Mouse (Mus musculus) heart, adult 9 months (tissue): ENCODE results near the gene Casq2.

Source experiments
- DNase-seq, 2 experiments: peaks; one replicate each; pipeline ENCODE4 v3.0.0; 2022; ENCODE audit warnings: low spot score in 2 of 2

Gene Casq2

GRCm38 (mm10) chr3:102081862-102082261 is 4.4 kb upstream of the Casq2 start:
- peak; percentile 60 to 75 for DNase-seq

DNA sequence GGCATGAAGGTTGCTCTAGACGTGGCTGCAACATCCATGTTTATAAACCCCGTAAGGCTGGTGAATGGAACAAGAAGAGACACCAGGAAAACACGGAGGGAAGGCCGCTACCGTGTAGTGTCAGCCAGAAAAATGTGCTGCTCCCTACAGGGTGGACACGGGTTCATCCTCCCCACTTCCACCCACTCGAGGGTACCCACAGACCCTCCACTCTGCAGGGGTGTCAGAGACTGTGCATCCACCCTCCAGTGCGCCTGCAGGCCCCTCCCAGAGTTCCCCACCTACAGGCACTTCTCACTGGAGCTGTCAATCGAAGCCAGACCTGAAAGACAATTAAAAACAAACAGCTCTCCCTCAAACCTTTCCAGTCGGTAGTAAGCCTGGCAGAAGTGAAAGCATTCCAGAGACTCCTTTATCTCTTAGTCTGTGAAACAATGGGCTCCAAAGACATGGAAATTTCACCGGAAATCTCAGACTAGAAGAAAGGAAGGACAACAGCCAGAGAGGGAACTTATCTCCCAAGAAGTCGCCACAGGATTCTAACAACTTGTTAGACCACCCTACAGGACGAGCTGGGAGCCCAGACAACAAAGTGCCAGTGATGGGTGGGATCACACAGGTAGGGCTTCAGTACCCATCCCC is 2.5 kb upstream of the Casq2 start:
- no peak for DNase-seq

DNA sequence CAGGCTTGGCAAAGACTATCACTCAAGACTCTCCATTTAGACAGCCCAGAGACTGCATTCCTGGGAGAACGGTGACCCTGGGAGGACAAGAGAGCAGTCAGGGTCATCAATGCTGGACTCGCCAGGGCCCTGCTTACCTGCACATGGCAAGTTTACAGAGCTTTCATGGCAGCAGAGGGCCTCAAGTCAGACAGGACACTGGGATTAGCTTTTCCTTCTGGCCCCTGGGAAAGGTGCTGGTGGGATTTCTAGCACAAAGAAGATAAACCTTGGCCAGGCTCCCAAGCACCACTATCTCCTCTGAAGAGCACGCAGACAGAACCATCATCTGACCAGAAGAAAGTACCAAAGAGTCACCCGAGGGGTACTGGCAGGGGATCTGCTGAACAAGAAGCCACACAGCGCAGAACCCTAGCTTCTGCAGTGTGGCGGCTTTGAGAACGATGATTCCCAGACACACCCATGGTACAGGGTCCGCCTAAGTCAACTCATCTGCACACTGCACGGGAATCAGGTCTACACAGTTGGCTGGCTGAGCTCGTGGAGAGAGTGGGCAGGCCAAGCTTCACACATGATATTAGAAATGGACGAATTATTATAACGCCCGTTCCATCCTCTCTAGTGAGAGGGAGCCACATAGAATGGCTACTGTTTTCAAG is 1.3 kb upstream of the Casq2 start:
- no peak for DNase-seq

DNA sequence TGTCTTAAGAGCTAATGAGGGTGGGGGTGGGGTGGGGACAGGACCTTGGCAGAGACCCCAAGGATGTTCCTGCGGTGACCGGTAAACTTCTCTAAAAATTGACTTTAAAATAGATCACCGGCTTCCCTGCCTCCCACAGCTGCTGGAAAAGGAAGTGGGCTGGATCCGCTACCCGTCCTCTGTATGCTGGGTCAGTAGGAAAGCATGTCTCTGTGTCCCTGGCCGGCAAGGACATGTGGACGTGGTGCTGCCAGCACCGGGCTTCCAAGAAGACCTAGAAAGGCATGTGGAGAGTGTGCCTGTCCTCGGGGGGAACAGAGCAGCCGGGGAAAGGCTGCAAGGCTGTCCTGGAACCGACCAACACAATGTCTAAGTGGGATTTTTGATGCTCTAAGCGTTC is 496 bp upstream of the Casq2 start:
- DNase-seq = peak; percentile 74 to 77

- no peak for DNase-seq
Measured at GRCm38 (mm10) chr3:102094841-102095240, 8.6 kb downstream of the Casq2 start.

DNA sequence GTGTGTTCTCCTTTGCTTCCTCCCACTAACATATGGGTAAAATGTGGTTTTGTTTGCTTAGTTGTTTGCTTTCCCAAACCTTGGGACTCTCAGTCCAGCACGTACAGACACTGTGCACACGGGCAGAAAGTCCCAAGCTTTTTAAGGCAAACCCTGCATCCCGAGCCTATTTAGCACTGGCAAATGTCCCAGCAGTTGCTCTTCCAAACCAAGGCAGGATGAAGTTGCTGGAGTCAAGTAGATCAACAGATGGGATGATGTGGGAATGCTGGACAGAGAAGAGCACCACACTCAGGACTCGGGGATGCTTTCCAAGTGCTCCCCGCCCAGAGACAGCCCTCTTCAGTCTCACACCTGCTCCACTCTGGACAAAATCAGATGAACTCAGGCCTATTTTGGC is 9.2 kb downstream of the Casq2 start:
- peak; percentile 47 to 61 for DNase-seq

GRCm38 (mm10) chr3:102096366-102096765 is 10.2 kb downstream of the Casq2 start:
- no peak for DNase-seq

- no peak for DNase-seq
Measured at GRCm38 (mm10) chr3:102096976-102097375, 10.8 kb downstream of the Casq2 start.

DNA sequence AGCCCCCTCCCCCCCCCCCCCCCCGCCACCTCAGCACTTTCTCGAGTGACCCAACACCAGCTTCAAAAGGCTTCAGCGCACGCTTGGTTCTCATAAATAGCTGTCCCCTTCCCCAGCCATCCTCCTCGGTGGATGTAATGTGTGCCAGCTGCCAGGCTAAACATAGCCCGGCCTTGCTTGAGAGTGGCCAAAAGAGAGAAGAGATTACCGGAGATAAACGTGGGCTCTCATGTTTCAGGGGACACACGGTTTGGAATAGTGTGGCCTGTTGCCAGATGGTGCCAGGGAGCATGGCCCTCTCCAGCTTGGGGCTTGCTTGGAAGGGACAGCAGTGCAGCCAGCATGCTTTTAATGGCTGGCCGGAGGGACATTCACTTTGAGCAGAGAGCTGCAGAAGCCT is 13.0 kb downstream of the Casq2 start:
- peak; percentile 69 to 75 for DNase-seq

GRCm38 (mm10) chr3:102099793-102100192 is 13.6 kb downstream of the Casq2 start:
- DNase-seq = peak; percentile 56 to 61

DNA sequence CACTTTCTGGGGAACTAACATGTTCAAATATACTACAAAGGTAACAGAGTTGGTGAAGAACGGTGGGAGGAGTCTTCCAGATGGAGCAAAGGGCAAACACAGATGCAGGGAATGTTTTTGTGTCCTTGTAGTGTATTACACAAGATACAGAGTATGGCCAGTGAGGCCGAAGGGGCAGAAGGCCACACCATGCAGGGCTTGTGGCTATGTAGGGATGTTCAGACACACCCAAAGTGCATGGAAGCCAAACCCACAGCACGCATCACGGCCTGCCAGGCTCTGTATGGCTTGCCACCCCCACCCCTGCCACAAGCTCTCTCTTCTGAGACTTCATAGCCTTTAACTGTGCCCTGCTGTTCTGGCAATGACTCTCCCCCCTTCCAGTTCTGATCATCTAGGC is 15.2 kb downstream of the Casq2 start:
- no peak for DNase-seq

- DNase-seq = no peak
Measured at GRCm38 (mm10) chr3:102103811-102104565, 17.8 kb downstream of the Casq2 start.

- DNase-seq = no peak
Measured at GRCm38 (mm10) chr3:102108201-102108600, 22.0 kb downstream of the Casq2 start.

DNA sequence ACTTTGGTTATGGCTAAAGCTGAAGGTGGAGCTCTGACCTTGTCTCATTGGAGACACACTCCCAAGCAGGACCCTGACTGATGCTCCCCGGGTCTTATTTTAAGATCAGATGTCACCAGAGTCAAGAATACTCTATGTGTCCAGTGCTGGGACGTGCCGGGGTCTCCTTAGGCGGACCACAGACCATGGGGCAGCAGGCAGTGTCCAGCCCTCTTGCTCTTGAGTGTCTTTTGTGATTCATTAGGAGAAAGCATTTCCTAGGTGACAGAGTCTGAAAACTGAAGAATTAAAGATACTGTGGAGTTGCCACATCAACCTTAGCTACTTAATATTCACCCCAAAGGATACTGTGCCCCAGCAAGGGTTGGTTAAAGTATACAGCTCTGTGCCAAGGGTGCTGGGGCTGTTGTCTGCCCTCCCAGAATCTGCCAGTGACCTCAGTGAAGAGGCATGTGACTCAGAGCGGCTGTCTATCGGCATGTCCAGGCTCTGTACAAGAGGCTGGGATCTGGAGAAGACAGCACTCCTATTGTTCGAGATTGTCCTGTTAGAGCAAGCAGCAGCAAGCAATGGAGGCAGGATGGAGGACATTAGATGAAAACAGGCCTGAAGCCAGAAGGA is 25.9 kb downstream of the Casq2 start:
- peak in 1 of 2 experiments; percentile 20 for DNase-seq

GRCm38 (mm10) chr3:102120947-102121346 is 34.7 kb downstream of the Casq2 start:
- no peak for DNase-seq

DNA sequence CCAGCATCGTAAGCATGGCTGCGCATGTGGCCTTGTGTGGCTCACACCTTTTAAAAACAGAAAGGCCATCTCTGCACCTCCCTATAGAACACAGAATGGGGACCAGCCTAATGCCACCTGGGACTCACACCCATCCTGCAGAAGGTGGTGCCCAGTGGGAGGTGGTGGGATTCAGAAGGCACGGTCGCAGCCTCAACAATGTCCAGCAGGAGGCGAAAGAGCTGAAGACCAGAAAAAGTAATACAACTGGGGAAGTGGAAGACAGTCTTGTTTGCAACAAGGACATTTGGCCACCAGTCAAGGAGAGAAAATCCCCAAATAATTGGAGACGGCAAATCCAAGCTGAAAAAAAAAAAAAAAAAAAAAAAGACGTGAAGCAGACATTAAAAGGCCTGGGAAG is 35.8 kb downstream of the Casq2 start:
- DNase-seq = no peak

- DNase-seq = no peak
Measured at GRCm38 (mm10) chr3:102123654-102124053, 37.4 kb downstream of the Casq2 start.

DNA sequence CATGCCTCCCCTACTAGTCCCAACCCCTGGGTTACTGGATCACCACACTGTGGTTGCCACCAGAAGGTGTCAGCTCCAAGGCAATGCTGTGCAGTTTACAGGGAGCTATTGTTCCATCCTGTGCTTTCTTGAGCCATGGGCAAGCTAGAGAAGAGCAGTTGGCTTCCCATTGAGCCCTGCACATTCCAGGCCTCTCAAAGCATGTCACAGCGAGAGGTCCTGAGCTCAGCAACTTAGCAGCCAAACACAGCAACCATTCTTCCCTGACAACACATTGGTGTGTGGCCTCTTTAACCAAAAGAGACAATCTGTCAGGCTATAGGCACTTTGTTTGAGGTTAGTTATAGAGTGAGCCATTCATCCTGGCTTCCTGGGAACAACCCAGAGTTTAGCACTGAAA is 39.3 kb downstream of the Casq2 start:
- no peak for DNase-seq

GRCm38 (mm10) chr3:102127114-102127513 is 40.9 kb downstream of the Casq2 start:
- DNase-seq = no peak

- DNase-seq = no peak
Measured at GRCm38 (mm10) chr3:102128242-102128641, 42.0 kb downstream of the Casq2 start.

GRCm38 (mm10) chr3:102130478-102130877 is 44.3 kb downstream of the Casq2 start:
- DNase-seq = no peak

- DNase-seq = no peak
Measured at GRCm38 (mm10) chr3:102131627-102132324, 45.6 kb downstream of the Casq2 start.
